Mouse (Mus musculus): ENCODE data around the gene Dab1. TPM values are rescaled to one million over a fixed set of nuclear protein-coding genes. Genes with fewer than 3 reads are reported as not detected.

Gene Dab1
- polyA plus RNA-seq, 1 experiment from 2014 or later = 106 TPM

DNA sequence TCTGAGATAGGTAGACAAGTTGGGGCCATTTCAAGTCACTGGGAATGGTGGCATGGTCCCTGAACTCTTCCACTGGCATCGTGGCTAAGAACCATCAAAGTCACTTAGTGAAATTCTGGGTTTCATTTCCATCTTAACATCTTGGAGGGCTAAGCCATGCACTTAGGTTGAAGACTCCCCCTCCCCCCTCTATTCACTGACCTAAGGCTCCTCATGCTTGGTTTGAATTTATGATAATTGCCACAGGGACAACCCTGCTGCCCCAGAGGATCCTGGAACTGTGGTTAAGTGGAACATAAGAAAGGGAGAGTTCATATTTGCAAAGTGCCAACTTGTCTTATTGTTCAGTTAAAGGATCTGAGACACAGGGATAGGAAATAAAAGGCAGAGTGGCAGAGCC lies 375.2 kb downstream of the Dab1 start:
- Histone ChIP-seq H3K9me3 (replicated peaks; ENCODE audit: control insufficient read depth, low read length) (no peaks in the 10 kb centered on the region), H3K4me3 (ENCODE audit: low read depth, low read length) (no peak overlapping the region), H3K4me1 (ENCODE audit: control insufficient read depth, insufficient read depth, low read length) (no peaks in the 10 kb centered on the region), H3K36me3 (ENCODE audit: control insufficient read depth, insufficient read depth, low read length) (no peaks in the 10 kb centered on the region), H3K27me3 (replicated peaks; ENCODE audit: control insufficient read depth, insufficient read depth, low read length) (no peaks in the 10 kb centered on the region), H3K4me2 (ENCODE audit: low read length) (no peak overlapping the region), H3K9ac (ENCODE audit: low read length) (no peak overlapping the region), H3K27ac (ENCODE audit: low read depth, low read length) (no peak overlapping the region)
- ATAC-seq (no peak), DNase-seq (ENCODE audit: low spot score) (no peak)
- 69% methylated on average over 1 of the region's 1 CpGs for WGBS

DNA sequence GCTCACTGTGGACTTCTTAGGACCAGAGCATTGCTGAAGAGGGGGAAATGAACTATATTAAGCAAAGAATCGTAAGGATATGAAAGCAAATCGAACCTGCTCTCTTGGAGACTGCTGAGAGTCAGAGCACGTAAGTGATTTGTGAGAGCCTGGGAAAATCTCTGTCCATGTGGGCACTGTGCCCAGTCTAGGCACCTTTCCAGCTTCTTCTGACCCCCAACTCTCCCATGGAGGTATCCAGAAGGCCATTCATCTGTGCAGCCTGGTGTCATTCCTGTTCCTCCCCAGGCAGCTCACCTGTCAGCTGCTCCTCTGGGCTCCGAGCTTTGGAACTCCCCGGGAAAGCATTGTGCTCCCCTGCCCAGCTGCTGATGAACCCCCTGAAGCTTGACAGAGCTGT lies 389.2 kb downstream of the Dab1 start:
- Histone ChIP-seq H3K9me3 (replicated peaks; ENCODE audit: control insufficient read depth, low read length) (no peaks in the 10 kb centered on the region), H3K4me1 (ENCODE audit: control insufficient read depth, insufficient read depth, low read length) (peaks cover 7% of the 10 kb centered on the region; the same call in 1 of the 2 replicates), H3K36me3 (ENCODE audit: control insufficient read depth, insufficient read depth, low read length) (no peaks in the 10 kb centered on the region), H3K9ac (ENCODE audit: low read length) (no peak overlapping the region), H3K4me3 (ENCODE audit: low read depth, low read length) (no peak overlapping the region), H3K27ac (ENCODE audit: low read depth, low read length) (no peak overlapping the region), H3K27me3 (replicated peaks; ENCODE audit: control insufficient read depth, insufficient read depth, low read length) (no peaks in the 10 kb centered on the region), H3K4me2 (ENCODE audit: low read length) (no peak overlapping the region)
- ATAC-seq = no peak
- DNase-seq (ENCODE audit: low spot score) = no peak
- 63% methylated on average over 5 of the region's 5 CpGs for WGBS

- Histone ChIP-seq H3K27me3 (replicated peaks; ENCODE audit: control insufficient read depth, insufficient read depth, low read length) (no peaks in the 10 kb centered on the region), H3K27ac (ENCODE audit: low read depth, low read length) (no peak overlapping the region), H3K4me3 (ENCODE audit: low read depth, low read length) (no peak overlapping the region), H3K4me2 (ENCODE audit: low read length) (no peak overlapping the region), H3K36me3 (ENCODE audit: control insufficient read depth, insufficient read depth, low read length) (no peaks in the 10 kb centered on the region), H3K4me1 (ENCODE audit: control insufficient read depth, insufficient read depth, low read length) (peaks cover 7% of the 10 kb centered on the region; the same call in 1 of the 2 replicates), H3K9me3 (replicated peaks; ENCODE audit: control insufficient read depth, low read length) (no peaks in the 10 kb centered on the region), H3K9ac (ENCODE audit: low read length) (no peak overlapping the region)
- no peak for ATAC-seq
- no peak for DNase-seq (ENCODE audit: low spot score)
- 71% methylated on average over 4 of the region's 4 CpGs for WGBS
These were observed 392.5 kb downstream of the Dab1 start for GRCm38 (mm10) chr4:104011683-104012082.

DNA sequence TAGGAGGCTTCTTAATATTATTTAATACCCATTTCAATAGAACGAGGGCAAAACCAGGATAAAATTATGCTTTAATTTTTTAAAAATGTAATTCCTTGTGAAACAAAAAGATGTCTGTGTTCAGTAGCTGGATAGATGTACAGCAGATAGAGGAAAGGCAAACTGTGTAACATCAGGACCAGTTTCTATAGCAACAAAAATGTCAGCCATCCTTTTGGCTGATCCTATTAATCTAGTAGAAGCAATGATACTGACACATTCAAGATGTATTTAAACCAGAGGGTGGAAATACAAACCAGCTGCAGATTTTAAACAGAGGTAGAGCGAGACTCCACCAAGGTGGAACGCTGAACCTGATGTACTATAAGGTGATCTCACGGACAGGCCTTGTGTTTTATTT lies 393.0 kb downstream of the Dab1 start:
- Histone ChIP-seq H3K27ac (ENCODE audit: low read depth, low read length) (no peak overlapping the region), H3K4me1 (ENCODE audit: control insufficient read depth, insufficient read depth, low read length) (peaks cover 7% of the 10 kb centered on the region; the same call in 1 of the 2 replicates), H3K9ac (ENCODE audit: low read length) (no peak overlapping the region), H3K36me3 (ENCODE audit: control insufficient read depth, insufficient read depth, low read length) (no peaks in the 10 kb centered on the region), H3K9me3 (replicated peaks; ENCODE audit: control insufficient read depth, low read length) (no peaks in the 10 kb centered on the region), H3K4me2 (ENCODE audit: low read length) (no peak overlapping the region), H3K27me3 (replicated peaks; ENCODE audit: control insufficient read depth, insufficient read depth, low read length) (no peaks in the 10 kb centered on the region), H3K4me3 (ENCODE audit: low read depth, low read length) (no peak overlapping the region)
- DNase-seq (ENCODE audit: low spot score) (peak; percentile 63), ATAC-seq (no peak)
- WGBS = 91% methylated on average over 4 of the region's 4 CpGs

GRCm38 (mm10) chr4:104025117-104025694 lies 406.0 kb downstream of the Dab1 start:
- no peaks in the 10 kb centered on the region for H3K36me3 ChIP-seq (ENCODE audit: control insufficient read depth, insufficient read depth, low read length)
- DNase-seq (ENCODE audit: low spot score) = no peak
- no peak overlapping the region for H3K9ac ChIP-seq (ENCODE audit: low read length)
- 77% methylated on average over 2 of the region's 2 CpGs for WGBS
- no peak overlapping the region for H3K4me3 ChIP-seq (ENCODE audit: low read depth, low read length)
- no peaks in the 10 kb centered on the region for H3K27me3 ChIP-seq (replicated peaks; ENCODE audit: control insufficient read depth, insufficient read depth, low read length)
- no peak overlapping the region for H3K27ac ChIP-seq (ENCODE audit: low read depth, low read length)
- H3K4me1 ChIP-seq (ENCODE audit: control insufficient read depth, insufficient read depth, low read length) = no peaks in the 10 kb centered on the region
- no peak for ATAC-seq
- H3K4me2 ChIP-seq (ENCODE audit: low read length) = no peak overlapping the region
- H3K9me3 ChIP-seq (replicated peaks; ENCODE audit: control insufficient read depth, low read length) = no peaks in the 10 kb centered on the region

GRCm38 (mm10) chr4:104026834-104027233 lies 407.7 kb downstream of the Dab1 start:
- H3K9ac ChIP-seq (ENCODE audit: low read length) = no peak overlapping the region
- no peaks in the 10 kb centered on the region for H3K9me3 ChIP-seq (replicated peaks; ENCODE audit: control insufficient read depth, low read length)
- ATAC-seq (no peak), DNase-seq (ENCODE audit: low spot score) (no peak)
- WGBS = 18% methylated on average over 2 of the region's 2 CpGs
- no peaks in the 10 kb centered on the region for H3K36me3 ChIP-seq (ENCODE audit: control insufficient read depth, insufficient read depth, low read length)
- no peaks in the 10 kb centered on the region for H3K4me1 ChIP-seq (ENCODE audit: control insufficient read depth, insufficient read depth, low read length)
- no peak overlapping the region for H3K27ac ChIP-seq (ENCODE audit: low read depth, low read length)
- no peaks in the 10 kb centered on the region for H3K27me3 ChIP-seq (replicated peaks; ENCODE audit: control insufficient read depth, insufficient read depth, low read length)
- H3K4me3 ChIP-seq (ENCODE audit: low read depth, low read length) = no peak overlapping the region
- no peak overlapping the region for H3K4me2 ChIP-seq (ENCODE audit: low read length)

DNA sequence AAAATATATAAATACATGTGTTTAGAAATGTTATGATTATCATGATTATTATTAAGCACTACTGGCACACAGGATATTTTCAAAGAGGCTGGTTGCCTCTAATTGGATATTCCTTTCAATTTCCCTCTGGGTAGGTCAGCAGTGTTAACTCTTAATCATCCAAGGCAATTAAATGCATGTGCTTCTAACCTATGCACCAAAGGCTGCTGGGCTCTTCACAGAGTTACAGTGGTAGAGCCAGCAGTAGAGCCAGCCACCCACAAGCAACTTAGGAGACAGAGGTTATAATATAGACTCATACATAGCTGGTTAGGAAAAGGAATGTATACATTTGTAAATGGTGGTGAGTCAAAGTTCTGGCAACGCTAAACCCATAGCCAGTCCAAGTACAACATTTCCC lies 408.1 kb downstream of the Dab1 start:
- ATAC-seq (no peak), DNase-seq (ENCODE audit: low spot score) (no peak)
- Histone ChIP-seq H3K27ac (ENCODE audit: low read depth, low read length) (no peak overlapping the region), H3K9ac (ENCODE audit: low read length) (no peak overlapping the region), H3K4me3 (ENCODE audit: low read depth, low read length) (no peak overlapping the region), H3K9me3 (replicated peaks; ENCODE audit: control insufficient read depth, low read length) (no peaks in the 10 kb centered on the region), H3K27me3 (replicated peaks; ENCODE audit: control insufficient read depth, insufficient read depth, low read length) (no peaks in the 10 kb centered on the region), H3K4me2 (ENCODE audit: low read length) (no peak overlapping the region), H3K4me1 (ENCODE audit: control insufficient read depth, insufficient read depth, low read length) (no peaks in the 10 kb centered on the region), H3K36me3 (ENCODE audit: control insufficient read depth, insufficient read depth, low read length) (no peaks in the 10 kb centered on the region)
- 88% methylated on average over 1 of the region's 1 CpGs for WGBS

GRCm38 (mm10) chr4:104036091-104036490 lies 416.9 kb downstream of the Dab1 start:
- Histone ChIP-seq H3K4me1 (ENCODE audit: control insufficient read depth, insufficient read depth, low read length) (no peaks in the 10 kb centered on the region), H3K9ac (ENCODE audit: low read length) (no peak overlapping the region), H3K27me3 (replicated peaks; ENCODE audit: control insufficient read depth, insufficient read depth, low read length) (no peaks in the 10 kb centered on the region), H3K9me3 (replicated peaks; ENCODE audit: control insufficient read depth, low read length) (no peaks in the 10 kb centered on the region), H3K4me3 (ENCODE audit: low read depth, low read length) (no peak overlapping the region), H3K36me3 (ENCODE audit: control insufficient read depth, insufficient read depth, low read length) (no peaks in the 10 kb centered on the region), H3K27ac (ENCODE audit: low read depth, low read length) (no peak overlapping the region), H3K4me2 (ENCODE audit: low read length) (no peak overlapping the region)
- no peak for ATAC-seq
- DNase-seq (ENCODE audit: low spot score) = no peak

- Histone ChIP-seq H3K36me3 (ENCODE audit: control insufficient read depth, insufficient read depth, low read length) (no peaks in the 10 kb centered on the region), H3K9me3 (replicated peaks; ENCODE audit: control insufficient read depth, low read length) (no peaks in the 10 kb centered on the region), H3K27me3 (replicated peaks; ENCODE audit: control insufficient read depth, insufficient read depth, low read length) (no peaks in the 10 kb centered on the region), H3K4me1 (ENCODE audit: control insufficient read depth, insufficient read depth, low read length) (peaks cover 7% of the 10 kb centered on the region), H3K9ac (ENCODE audit: low read length) (no peak overlapping the region), H3K27ac (ENCODE audit: low read depth, low read length) (no peak overlapping the region), H3K4me2 (ENCODE audit: low read length) (no peak overlapping the region), H3K4me3 (ENCODE audit: low read depth, low read length) (no peak overlapping the region)
- DNase-seq (ENCODE audit: low spot score) = no peak
- 78% methylated on average over 4 of the region's 4 CpGs for WGBS
- no peak for ATAC-seq
These were observed 420.4 kb downstream of the Dab1 start for GRCm38 (mm10) chr4:104039588-104039987.
